Mouse (Mus musculus) ES-Bruce4 (cell line): ENCODE measurements around the gene Plin1.

Experiments used
- CTCF ChIP-seq: IDR thresholded peaks from one replicate; pipeline ENCODE4 v1.8.1; 2011; ENCODE audit warnings: low read depth, low read length
- EP300 ChIP-seq: IDR thresholded peaks from 2 replicates; pipeline ENCODE4 v1.6.1; 2011; ENCODE audit warnings: low read depth, low read length; ENCODE audit not compliant: insufficient read depth
- POLR2A ChIP-seq: IDR thresholded peaks from one replicate; pipeline ENCODE4 v1.8.1; 2011; ENCODE audit warnings: low read length; ENCODE audit not compliant: insufficient read depth

DNA sequence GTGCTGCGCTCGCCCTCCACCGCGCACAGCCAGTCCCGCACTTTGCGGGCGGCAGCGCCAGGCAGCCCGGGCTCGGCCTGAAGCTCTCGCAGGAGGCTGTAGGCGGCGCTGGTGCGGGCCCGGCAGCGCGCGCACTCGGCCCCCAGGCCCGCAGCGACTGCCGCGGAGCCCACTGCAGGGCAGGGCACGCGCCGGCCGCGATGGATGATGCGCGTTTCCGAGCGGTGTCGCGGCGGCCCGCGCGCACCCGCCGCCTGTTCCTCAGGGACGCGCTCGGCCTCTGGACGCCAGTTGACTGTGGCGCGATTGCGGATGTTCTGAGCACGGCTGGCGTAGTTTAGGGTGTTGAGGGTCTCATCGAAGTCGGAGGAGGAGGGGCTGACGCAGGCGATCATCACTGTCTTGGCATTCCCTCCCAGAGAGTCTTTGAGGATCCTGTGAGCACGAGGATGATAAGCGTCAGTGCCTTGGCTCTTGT is 22.5 kb downstream of the Plin1 start:
- TF ChIP-seq POLR2A: no peak
- peak; percentile 23 for TF ChIP-seq CTCF
- no peak for TF ChIP-seq EP300
